Mouse (Mus musculus) erythroblast, embryonic 14.5 days (primary cell): ENCODE measurements around the gene Hpd.

Experiments
- GATA1 ChIP-seq: IDR thresholded peaks from 2 replicates; pipeline ENCODE4 v1.6.1; 2012; ENCODE audit warnings: low read length, inconsistent platforms, mixed read lengths
- TAL1 ChIP-seq: IDR thresholded peaks from 3 replicates; pipeline ENCODE4 v1.6.1; 2012; ENCODE audit warnings: low read length, inconsistent platforms, mixed read lengths

DNA sequence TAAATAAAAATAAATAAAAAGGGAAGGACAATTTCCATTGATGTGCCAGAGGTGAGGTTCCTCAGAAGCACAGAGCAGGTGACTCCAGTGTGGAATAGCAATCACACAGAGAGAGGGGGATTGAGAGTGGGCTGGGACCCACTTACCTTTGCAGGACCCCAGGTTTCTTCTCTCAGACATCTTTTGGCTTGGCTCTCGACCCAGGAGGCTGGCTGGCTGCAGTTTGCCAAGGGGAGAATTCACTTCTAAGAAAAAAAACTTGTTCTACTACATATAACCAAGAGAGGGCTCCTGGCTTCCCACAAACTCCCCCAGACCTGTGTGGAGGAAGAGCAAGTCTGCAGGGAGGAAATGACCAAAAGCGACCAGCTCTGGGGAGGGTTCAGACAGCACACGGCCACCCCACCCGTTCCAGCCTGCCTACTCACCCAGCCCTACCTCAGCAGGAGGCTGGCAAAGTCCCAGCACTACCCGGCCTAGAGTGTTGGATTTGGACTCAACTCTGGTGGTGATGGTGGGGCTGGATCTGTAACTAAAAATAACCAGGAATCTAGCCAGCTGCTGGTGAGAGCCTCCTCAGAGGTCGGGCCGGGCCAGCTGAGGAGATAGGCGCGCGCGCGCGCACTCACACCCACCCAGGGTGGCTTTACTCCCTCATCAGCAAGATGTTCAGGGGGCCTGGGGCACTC lies 48.2 kb downstream of the Hpd start:
- TF ChIP-seq GATA1 (no peak), TAL1 (no peak)
